Mouse (Mus musculus) limb, embryonic 11.5 days (tissue): ENCODE measurements around the gene Ttpal. TPM values are rescaled to one million over a fixed set of nuclear protein-coding genes. Genes with fewer than 3 reads are reported as not detected.

Experiments used
- ATAC-seq: fragments of 200-750 bp; cut with Nextera tagmentation; 2 replicates; pipeline ENCODE4 v1.8.0; 2017; ENCODE audit warnings: low read depth; ENCODE audit not compliant: insufficient number of reproducible peaks, low FRiP score, low TSS enrichment
- DNase-seq: peaks from one replicate; pipeline ENCODE4 v3.0.0-alpha.2; 2015; ENCODE audit warnings: low spot score
- H3K27ac ChIP-seq: fragments of 300-500 bp; sonication (generic); replicated peaks from 2 replicates; pipeline ENCODE4 v1.5.1; 2014; ENCODE audit warnings: low read depth, mild to moderate bottlenecking, low read length
- H3K27me3 ChIP-seq: fragments of 300-500 bp; sonication (generic); 2 replicates; pipeline ENCODE4 v1.6.1; 2014; ENCODE audit warnings: mild to moderate bottlenecking, low read length, mixed read lengths; ENCODE audit not compliant: control insufficient read depth, insufficient read depth
- H3K36me3 ChIP-seq: fragments of 300-500 bp; sonication (generic); 2 replicates; pipeline ENCODE4 v1.6.1; 2014; ENCODE audit warnings: mild to moderate bottlenecking, low read length, moderate library complexity, mixed read lengths; ENCODE audit not compliant: control insufficient read depth, insufficient read depth
- H3K4me1 ChIP-seq: fragments of 300-500 bp; sonication (generic); 2 replicates; pipeline ENCODE4 v1.6.1; 2014; ENCODE audit warnings: low read length, mixed read lengths; ENCODE audit not compliant: control insufficient read depth, insufficient read depth
- H3K4me2 ChIP-seq: fragments of 300-500 bp; sonication (generic); 2 replicates; pipeline ENCODE4 v1.6.1; 2014; ENCODE audit warnings: low read depth, mild to moderate bottlenecking, moderate library complexity; ENCODE audit not compliant: severe bottlenecking
- H3K4me3 ChIP-seq: fragments of 300-500 bp; sonication (generic); 2 replicates; pipeline ENCODE4 v1.5.1; 2014; ENCODE audit warnings: low read depth, low read length
- H3K9ac ChIP-seq: fragments of 300-500 bp; sonication (generic); 2 replicates; pipeline ENCODE4 v1.6.1; 2014; ENCODE audit warnings: mild to moderate bottlenecking, low read length
- H3K9me3 ChIP-seq: fragments of 300-500 bp; sonication (generic); 2 replicates; pipeline ENCODE4 v1.6.1; 2016; ENCODE audit warnings: low read length; ENCODE audit not compliant: control insufficient read depth
- WGBS: fragments of 180-500 bp; shearing (Covaris S2); extraction: QIAGEN DNeasy Blood & Tissue Kit; methylation state at CpG from one replicate; pipeline ENCODE4 v1.1.7; 2014; 5-methylcytosine and 5-hydroxymethylcytosine counted together
- polyA plus RNA-seq: library from polyadenylated mRNA; unstranded; fragments of >200 nt; fragmentation: Nextera tagmentation; extraction: Ambion mirVana; gene quantifications from 2 replicates; pipeline ENCODE4 v1.2.1, GENCODE M21; 2014

Gene Ttpal
- polyA plus RNA-seq, 1 experiment from 2014 or later, result 43.3 TPM

GRCm38 (mm10) chr2:163613206-163613605 is 11.1 kb downstream of the Ttpal start:
- H3K4me2 ChIP-seq, result no peak overlapping the region
- DNase-seq, result no peak
- H3K27me3 ChIP-seq, result no peaks in the 10 kb centered on the region
- WGBS, result 92% methylated on average over 5 of the region's 5 CpGs
- H3K4me3 ChIP-seq, result no peak overlapping the region
- H3K27ac ChIP-seq, result no peak overlapping the region
- no peaks in the 10 kb centered on the region for H3K4me1 ChIP-seq
- no peak overlapping the region for H3K9ac ChIP-seq
- no peak for ATAC-seq
- H3K36me3 ChIP-seq, result peaks cover 11% of the 10 kb centered on the region
- H3K9me3 ChIP-seq, result no peaks in the 10 kb centered on the region

GRCm38 (mm10) chr2:163613990-163614389 is 11.9 kb downstream of the Ttpal start:
- no peak overlapping the region for H3K9ac ChIP-seq

DNA sequence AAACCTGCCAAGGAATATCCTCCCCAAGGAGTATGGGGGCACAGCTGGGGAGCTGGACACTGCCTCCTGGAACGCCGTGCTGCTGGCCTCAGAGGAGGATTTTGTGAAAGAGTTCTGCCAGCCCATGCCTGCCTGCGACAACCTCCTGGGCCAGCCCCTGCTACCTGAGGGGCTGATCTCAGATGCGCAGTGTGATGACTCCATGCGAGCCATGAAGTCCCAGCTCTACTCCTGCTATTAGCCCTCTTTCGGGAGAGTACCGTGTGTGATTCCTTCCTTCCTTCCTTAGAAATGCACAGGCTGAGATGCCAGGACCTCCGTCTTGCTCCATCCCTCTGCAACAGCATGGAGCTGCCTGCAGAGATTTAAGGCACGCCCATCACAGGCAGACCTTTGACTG is 13.3 kb downstream of the Ttpal start:
- H3K36me3 ChIP-seq, result peaks cover 11% of the 10 kb centered on the region
- ATAC-seq, result no peak
- H3K9ac ChIP-seq, result no peak overlapping the region
- no peak for DNase-seq
- no peak overlapping the region for H3K4me3 ChIP-seq
- H3K27ac ChIP-seq, result no peak overlapping the region
- H3K9me3 ChIP-seq, result no peaks in the 10 kb centered on the region
- WGBS, result 94% methylated on average over 9 of the region's 9 CpGs
- no peaks in the 10 kb centered on the region for H3K27me3 ChIP-seq
- no peaks in the 10 kb centered on the region for H3K4me1 ChIP-seq
- no peak overlapping the region for H3K4me2 ChIP-seq

More at GRCm38 (mm10) chr2:163613990-163614389, 11.9 kb downstream of the Ttpal start:
- H3K4me1 ChIP-seq, result no peaks in the 10 kb centered on the region
- peaks cover 11% of the 10 kb centered on the region for H3K36me3 ChIP-seq
- no peak overlapping the region for H3K4me3 ChIP-seq
- DNase-seq (no peak), ATAC-seq (no peak)
- WGBS, result 92% methylated on average over 4 of the region's 4 CpGs
- no peak overlapping the region for H3K4me2 ChIP-seq
- H3K27me3 ChIP-seq, result no peaks in the 10 kb centered on the region
- no peak overlapping the region for H3K27ac ChIP-seq
- H3K9me3 ChIP-seq, result no peaks in the 10 kb centered on the region

GRCm38 (mm10) chr2:163615906-163616651 is 14.0 kb downstream of the Ttpal start:
- ATAC-seq, result no peak

GRCm38 (mm10) chr2:163616652-163617227 is 14.6 kb downstream of the Ttpal start:
- H3K4me2 ChIP-seq, result no peak overlapping the region
- H3K27ac ChIP-seq, result no peak overlapping the region
- H3K36me3 ChIP-seq, result peaks cover 13% of the 10 kb centered on the region
- no peaks in the 10 kb centered on the region for H3K4me1 ChIP-seq
- WGBS, result 89% methylated on average over 3 of the region's 3 CpGs
- DNase-seq (no peak), ATAC-seq (no peak)
- no peak overlapping the region for H3K9ac ChIP-seq
- no peaks in the 10 kb centered on the region for H3K27me3 ChIP-seq
- no peaks in the 10 kb centered on the region for H3K9me3 ChIP-seq
- H3K4me3 ChIP-seq, result no peak overlapping the region

More at GRCm38 (mm10) chr2:163615906-163616651, 14.0 kb downstream of the Ttpal start:
- H3K4me3 ChIP-seq, result no peak overlapping the region
- H3K4me1 ChIP-seq, result no peaks in the 10 kb centered on the region
- H3K36me3 ChIP-seq, result peaks cover 13% of the 10 kb centered on the region
- no peaks in the 10 kb centered on the region for H3K27me3 ChIP-seq
- 89% methylated on average over 4 of the region's 4 CpGs for WGBS
- no peak overlapping the region for H3K4me2 ChIP-seq
- H3K9ac ChIP-seq, result no peak overlapping the region
- H3K27ac ChIP-seq, result no peak overlapping the region
- no peak for DNase-seq
- no peaks in the 10 kb centered on the region for H3K9me3 ChIP-seq

- H3K36me3 ChIP-seq, result peaks cover 14% of the 10 kb centered on the region
- 76% methylated on average over 3 of the region's 3 CpGs for WGBS
- H3K4me2 ChIP-seq, result no peak overlapping the region
- H3K9ac ChIP-seq, result no peak overlapping the region
- no peak for ATAC-seq
- H3K27me3 ChIP-seq, result no peaks in the 10 kb centered on the region
- H3K4me1 ChIP-seq, result no peaks in the 10 kb centered on the region
- no peak overlapping the region for H3K27ac ChIP-seq
- H3K4me3 ChIP-seq, result no peak overlapping the region
- DNase-seq, result no peak
- H3K9me3 ChIP-seq, result no peaks in the 10 kb centered on the region
Measured at GRCm38 (mm10) chr2:163617232-163617863, 15.2 kb downstream of the Ttpal start.

DNA sequence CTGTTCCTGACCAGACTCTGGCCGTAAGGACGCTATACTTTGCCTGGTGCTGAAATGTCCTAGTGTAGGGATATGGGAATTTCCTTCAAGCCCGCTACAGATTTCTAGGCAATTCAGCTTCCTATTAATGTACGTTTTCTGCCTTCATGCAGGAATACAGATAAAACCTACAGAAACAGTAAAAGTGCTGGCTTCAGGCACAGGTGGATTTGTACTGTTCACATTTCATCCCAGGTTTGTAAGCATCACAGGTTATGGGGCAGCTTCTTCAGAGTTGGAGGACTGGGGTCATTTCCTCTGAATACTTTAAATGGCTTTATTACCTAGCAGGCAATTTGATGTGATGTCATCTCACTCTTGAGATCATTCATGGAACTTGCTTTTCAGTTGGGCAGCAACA is 15.8 kb downstream of the Ttpal start:
- H3K36me3 ChIP-seq, result peaks cover 16% of the 10 kb centered on the region
- no peak overlapping the region for H3K27ac ChIP-seq
- no peaks in the 10 kb centered on the region for H3K4me1 ChIP-seq
- no peak overlapping the region for H3K9ac ChIP-seq
- no peak for DNase-seq
- no peak overlapping the region for H3K4me3 ChIP-seq
- WGBS, result 90% methylated on average over 4 of the region's 4 CpGs
- no peaks in the 10 kb centered on the region for H3K9me3 ChIP-seq
- H3K27me3 ChIP-seq, result no peaks in the 10 kb centered on the region
- ATAC-seq, result no peak
- no peak overlapping the region for H3K4me2 ChIP-seq

GRCm38 (mm10) chr2:163620451-163620850 is 18.3 kb downstream of the Ttpal start:
- WGBS, result 85% methylated on average over 8 of the region's 8 CpGs
- DNase-seq (no peak), ATAC-seq (no peak)
- Histone ChIP-seq H3K4me2 (no peak overlapping the region), H3K4me3 (no peak overlapping the region), H3K27me3 (no peaks in the 10 kb centered on the region), H3K4me1 (no peaks in the 10 kb centered on the region), H3K27ac (no peak overlapping the region), H3K9me3 (no peaks in the 10 kb centered on the region), H3K9ac (no peak overlapping the region), H3K36me3 (peaks cover 12% of the 10 kb centered on the region; the same call in 1 of the 2 replicates)
